Mouse (Mus musculus): ENCODE measurements around the gene Parva. TPM values are rescaled to one million over a fixed set of nuclear protein-coding genes. Genes with fewer than 3 reads are reported as not detected.

Gene Parva
- polyA plus RNA-seq, 1 experiment = 78.3 TPM

GRCm38 (mm10) chr7:112469817-112470216, 42.5 kb downstream of the Parva start:
- Histone ChIP-seq H3ac (ENCODE audit: control insufficient read depth, insufficient read length) (no peak overlapping the region), H3K4me3 (no peak overlapping the region), H3K79me2 (ENCODE audit: control insufficient read depth, insufficient read depth) (peaks cover 59% of the 10 kb centered on the region), H3K36me3 (ENCODE audit: control insufficient read depth, insufficient read depth) (no peaks in the 10 kb centered on the region), H3K4me2 (ENCODE audit: low read depth) (no peak overlapping the region), H3K27me3 (ENCODE audit: control insufficient read depth, insufficient read depth, insufficient read length) (no peaks in the 10 kb centered on the region)
- TF ChIP-seq POLR2AphosphoS2 (IDR thresholded peaks at IDR 0.05; ENCODE audit: insufficient read length, low read depth) (no peak), POLR2A (IDR thresholded peaks at IDR 0.05; ENCODE audit: insufficient read length, low read depth) (no peak), USF1 (IDR thresholded peaks at IDR 0.05; ENCODE audit: low read depth) (no peak), MYOD1 (IDR thresholded peaks at IDR 0.05; ENCODE audit: control insufficient read depth in 1 of 3, insufficient read length in 2 of 3, low read depth in 2 of 3) (no peak), MAX (IDR thresholded peaks at IDR 0.05; ENCODE audit: low read depth) (no peak), CEBPB (IDR thresholded peaks at IDR 0.05; ENCODE audit: insufficient read depth, poor library complexity, severe bottlenecking) (no peak), TCF12 (IDR thresholded peaks at IDR 0.05; ENCODE audit: insufficient read depth, poor library complexity, severe bottlenecking) (no peak), REST (IDR thresholded peaks at IDR 0.05; ENCODE audit: insufficient read depth, insufficient read length) (no peak), SRF (IDR thresholded peaks at IDR 0.05; ENCODE audit: control insufficient read depth, insufficient read length, low read depth) (no peak), TCF3 (IDR thresholded peaks at IDR 0.05; ENCODE audit: insufficient read length, low read depth) (no peak), E2F4 (IDR thresholded peaks at IDR 0.05; ENCODE audit: insufficient read depth) (no peak), MYOG (IDR thresholded peaks at IDR 0.05; ENCODE audit: control insufficient read depth in 1 of 3, insufficient read depth in 1 of 3, insufficient read length in 2 of 3, low read depth in 2 of 3) (no peak)

- Histone ChIP-seq H3K36me3 (ENCODE audit: control insufficient read depth, insufficient read depth) (no peaks in the 10 kb centered on the region), H3ac (ENCODE audit: control insufficient read depth, insufficient read length) (no peak overlapping the region), H3K27me3 (ENCODE audit: control insufficient read depth, insufficient read depth, insufficient read length) (no peaks in the 10 kb centered on the region), H3K79me2 (ENCODE audit: control insufficient read depth, insufficient read depth) (peaks cover 52% of the 10 kb centered on the region), H3K4me2 (ENCODE audit: low read depth) (no peak overlapping the region), H3K4me3 (no peak overlapping the region)
- TF ChIP-seq TCF3 (IDR thresholded peaks at IDR 0.05; ENCODE audit: insufficient read length, low read depth) (no peak), REST (IDR thresholded peaks at IDR 0.05; ENCODE audit: insufficient read depth, insufficient read length) (no peak), USF1 (IDR thresholded peaks at IDR 0.05; ENCODE audit: low read depth) (no peak), MYOD1 (IDR thresholded peaks at IDR 0.05; ENCODE audit: control insufficient read depth in 1 of 3, insufficient read length in 2 of 3, low read depth in 2 of 3) (no peak), POLR2A (IDR thresholded peaks at IDR 0.05; ENCODE audit: insufficient read length, low read depth) (no peak), SRF (IDR thresholded peaks at IDR 0.05; ENCODE audit: control insufficient read depth, insufficient read length, low read depth) (no peak), MYOG (IDR thresholded peaks at IDR 0.05; ENCODE audit: control insufficient read depth in 1 of 3, insufficient read depth in 1 of 3, insufficient read length in 2 of 3, low read depth in 2 of 3) (no peak), MAX (IDR thresholded peaks at IDR 0.05; ENCODE audit: low read depth) (no peak), CEBPB (IDR thresholded peaks at IDR 0.05; ENCODE audit: insufficient read depth, poor library complexity, severe bottlenecking) (no peak)
These were observed 44.0 kb downstream of the Parva start for GRCm38 (mm10) chr7:112471316-112471715.

- Histone ChIP-seq H3K27me3 (ENCODE audit: control insufficient read depth, insufficient read depth, insufficient read length) (no peaks in the 10 kb centered on the region), H3K79me2 (ENCODE audit: control insufficient read depth, insufficient read depth) (peaks cover 52% of the 10 kb centered on the region), H3ac (ENCODE audit: control insufficient read depth, insufficient read length) (no peak overlapping the region), H3K36me3 (ENCODE audit: control insufficient read depth, insufficient read depth) (no peaks in the 10 kb centered on the region), H3K4me3 (no peak overlapping the region), H3K4me2 (ENCODE audit: low read depth) (no peak overlapping the region)
- no peak for TF ChIP-seq TCF3 (IDR thresholded peaks at IDR 0.05; ENCODE audit: insufficient read length, low read depth)
- TF ChIP-seq MAX (IDR thresholded peaks at IDR 0.05; ENCODE audit: low read depth) = no peak
- TF ChIP-seq POLR2AphosphoS2 (IDR thresholded peaks at IDR 0.05; ENCODE audit: insufficient read length, low read depth) = no peak
- TF ChIP-seq USF1 (IDR thresholded peaks at IDR 0.05; ENCODE audit: low read depth) = no peak
- no peak for TF ChIP-seq MYOD1 (IDR thresholded peaks at IDR 0.05; ENCODE audit: control insufficient read depth in 1 of 3, insufficient read length in 2 of 3, low read depth in 2 of 3)
- no peak for TF ChIP-seq SRF (IDR thresholded peaks at IDR 0.05; ENCODE audit: control insufficient read depth, insufficient read length, low read depth)
- TF ChIP-seq POLR2A (IDR thresholded peaks at IDR 0.05; ENCODE audit: insufficient read length, low read depth) = no peak
- TF ChIP-seq REST (IDR thresholded peaks at IDR 0.05; ENCODE audit: insufficient read depth, insufficient read length) = no peak
- no peak for TF ChIP-seq CEBPB (IDR thresholded peaks at IDR 0.05; ENCODE audit: insufficient read depth, poor library complexity, severe bottlenecking)
- TF ChIP-seq MYOG (IDR thresholded peaks at IDR 0.05; ENCODE audit: control insufficient read depth in 1 of 3, insufficient read depth in 1 of 3, insufficient read length in 2 of 3, low read depth in 2 of 3) = no peak
- TF ChIP-seq TCF12 (IDR thresholded peaks at IDR 0.05; ENCODE audit: insufficient read depth, poor library complexity, severe bottlenecking) = no peak
- TF ChIP-seq E2F4 (IDR thresholded peaks at IDR 0.05; ENCODE audit: insufficient read depth) = no peak
These were observed 44.9 kb downstream of the Parva start for GRCm38 (mm10) chr7:112472024-112472707.

GRCm38 (mm10) chr7:112472708-112473281, 45.5 kb downstream of the Parva start:
- Histone ChIP-seq H3K4me2 (ENCODE audit: low read depth) (no peak overlapping the region), H3K4me3 (no peak overlapping the region), H3K27me3 (ENCODE audit: control insufficient read depth, insufficient read depth, insufficient read length) (no peaks in the 10 kb centered on the region), H3K36me3 (ENCODE audit: control insufficient read depth, insufficient read depth) (no peaks in the 10 kb centered on the region), H3K79me2 (ENCODE audit: control insufficient read depth, insufficient read depth) (peaks cover 52% of the 10 kb centered on the region), H3ac (ENCODE audit: control insufficient read depth, insufficient read length) (no peak overlapping the region)
- TF ChIP-seq TCF12 (IDR thresholded peaks at IDR 0.05; ENCODE audit: insufficient read depth, poor library complexity, severe bottlenecking) (no peak), POLR2AphosphoS2 (IDR thresholded peaks at IDR 0.05; ENCODE audit: insufficient read length, low read depth) (no peak), REST (IDR thresholded peaks at IDR 0.05; ENCODE audit: insufficient read depth, insufficient read length) (no peak), E2F4 (IDR thresholded peaks at IDR 0.05; ENCODE audit: insufficient read depth) (no peak), CEBPB (IDR thresholded peaks at IDR 0.05; ENCODE audit: insufficient read depth, poor library complexity, severe bottlenecking) (no peak), MYOD1 (IDR thresholded peaks at IDR 0.05; ENCODE audit: control insufficient read depth in 1 of 3, insufficient read length in 2 of 3, low read depth in 2 of 3) (no peak), SRF (IDR thresholded peaks at IDR 0.05; ENCODE audit: control insufficient read depth, insufficient read length, low read depth) (no peak), TCF3 (IDR thresholded peaks at IDR 0.05; ENCODE audit: insufficient read length, low read depth) (no peak), USF1 (IDR thresholded peaks at IDR 0.05; ENCODE audit: low read depth) (no peak), POLR2A (IDR thresholded peaks at IDR 0.05; ENCODE audit: insufficient read length, low read depth) (no peak), MYOG (IDR thresholded peaks at IDR 0.05; ENCODE audit: control insufficient read depth in 1 of 3, insufficient read depth in 1 of 3, insufficient read length in 2 of 3, low read depth in 2 of 3) (no peak), MAX (IDR thresholded peaks at IDR 0.05; ENCODE audit: low read depth) (no peak)
